Mouse (Mus musculus) erythroblast, embryonic 14.5 days (primary cell): Measurements from ENCODE around the gene Kdm8.

Source experiments
- GATA1 ChIP-seq: IDR thresholded peaks from 2 replicates; pipeline ENCODE4 v1.6.1; 2012; ENCODE audit warnings: low read length, inconsistent platforms, mixed read lengths
- TAL1 ChIP-seq: IDR thresholded peaks from 3 replicates; pipeline ENCODE4 v1.6.1; 2012; ENCODE audit warnings: low read length, inconsistent platforms, mixed read lengths

GRCm38 (mm10) chr7:125486121-125486630, 41.7 kb downstream of the Kdm8 start:
- TF ChIP-seq GATA1 (no peak), TAL1 (no peak)
